ENCODE assay signal across 23 mouse cellular contexts in genomic region chr9:63089141-63089540, GRCm38 (mm10). TPM values are rescaled to one million over a fixed set of nuclear protein-coding genes. Genes with fewer than 3 reads are reported as not detected.
DNase-seq lines count a peak whose midpoint lies in the region; ATAC-seq lines count a peak whose summit lies in the region.
"Had no signal": no experiment of that assay in that cellular context is flagged by ENCODE, and none has a peak within 500 bp of the region (broad histone marks: within the 10 kb centered on the region; RNA-seq: fewer than 3 reads in every experiment).

No protein-coding gene starts in this region.

- no peak overlapping the region for H3K4me3 ChIP-seq in kidney, embryonic 14.5 days (ENCODE audit: low read length)
- H3K4me3 ChIP-seq: embryonic facial prominence, embryonic 12.5 days; forebrain, embryonic 15.5 days; heart, embryonic 10.5 days; hindbrain, embryonic 12.5 days had no signal

- H3K4me2 ChIP-seq in kidney, embryonic 14.5 days (replicated peaks; ENCODE audit: low read depth, low read length): no peak overlapping the region
- H3K4me2 ChIP-seq: embryonic facial prominence, embryonic 12.5 days; forebrain, embryonic 15.5 days; hindbrain, embryonic 12.5 days had no signal

- H3K9me3 ChIP-seq in kidney, embryonic 14.5 days (ENCODE audit: control insufficient read depth, low read length): no peaks in the 10 kb centered on the region
- H3K9me3 ChIP-seq: embryonic facial prominence, embryonic 12.5 days; forebrain, embryonic 15.5 days; G1E; heart, embryonic 10.5 days; hindbrain, embryonic 12.5 days had no signal

- no peak for ATAC-seq in CD4-positive, CD25-positive, alpha-beta regulatory T cell, adult 4 months
- no peak for ATAC-seq in kidney, embryonic 14.5 days (ENCODE audit: low FRiP score, low TSS enrichment)
- ATAC-seq: forebrain, embryonic 15.5 days; hindbrain, postnatal 0 days had no signal

- H3K9ac ChIP-seq in kidney, embryonic 14.5 days (ENCODE audit: low read depth, low read length): no peak overlapping the region
- H3K9ac ChIP-seq: embryonic facial prominence, embryonic 12.5 days; forebrain, embryonic 15.5 days; hindbrain, embryonic 12.5 days had no signal

- H3K4me1 ChIP-seq in kidney, embryonic 14.5 days (ENCODE audit: control insufficient read depth, insufficient read depth, low read length): peaks cover 21% of the 10 kb centered on the region

- 97% methylated on average over 4 of the region's 4 CpGs for WGBS in kidney, embryonic 14.5 days

- no peaks in the 10 kb centered on the region for H3K36me3 ChIP-seq in kidney, embryonic 14.5 days (ENCODE audit: control insufficient read depth, insufficient read depth, low read length)
- H3K36me3 ChIP-seq: embryonic facial prominence, embryonic 12.5 days; forebrain, embryonic 15.5 days; G1E; heart, embryonic 10.5 days; hindbrain, embryonic 12.5 days had no signal

- no peak overlapping the region for H3K27ac ChIP-seq in kidney, embryonic 14.5 days (ENCODE audit: low read depth, low read length)
- H3K27ac ChIP-seq: embryonic facial prominence, embryonic 12.5 days; forebrain, embryonic 15.5 days; heart, embryonic 10.5 days; hindbrain, embryonic 12.5 days; hindbrain, postnatal 0 days had no signal

- no peaks in the 10 kb centered on the region for H3K27me3 ChIP-seq in kidney, embryonic 14.5 days (ENCODE audit: control insufficient read depth, insufficient read depth, low read length)
- H3K27me3 ChIP-seq: embryonic facial prominence, embryonic 12.5 days; forebrain, embryonic 15.5 days; hindbrain, embryonic 12.5 days had no signal

- peak; percentile 35 for DNase-seq in CD4-positive, CD25-positive, alpha-beta regulatory T cell, adult 2 months (ENCODE audit: low read depth, low spot score)
- peak; percentile 80 for DNase-seq in CD4-positive helper T cell, adult 2 months (ENCODE audit: low read depth, low spot score)
- DNase-seq in thymus, postnatal 0 days (ENCODE audit: low spot score): peak; percentile 11
- peak; percentile 11 for DNase-seq in thymus, postnatal 4 days
- no peak for DNase-seq in kidney, adult 9 months
- DNase-seq: adrenal gland, postnatal 10 days; B cell, adult 2 months; cerebellum, adult 11 months; cerebellum, adult 9-10 months; cerebellum, postnatal 25 days; gastrocnemius, postnatal 10 days; heart, adult 18-20 months; heart, postnatal 10 days; heart, postnatal 4 days had no signal

RNA-seq across cellular contexts. Expression of gene Skor1, which starts 59.6 kb away (rescaled TPM):
- polyA plus RNA-seq in CD4-positive, CD25-positive, alpha-beta regulatory T cell, adult 4 months (2017; shearing (Covaris generic)): not detected
- 0.10 TPM in 1 of 2 replicates, not detected in the other for polyA plus RNA-seq in thymus, postnatal 0 days (2015; fragmentation: Nextera tagmentation; extraction: Ambion mirVana)
- not detected in 2 replicates for polyA plus RNA-seq in kidney, embryonic 14.5 days (2014; fragmentation: Nextera tagmentation; extraction: Ambion mirVana)
- polyA plus RNA-seq: G1E; heart, embryonic 14.5 days had no signal
